Mouse (Mus musculus) layer of hippocampus, adult 2 months (tissue): Measurements from ENCODE around the gene Cass4. TPM values are rescaled to one million over a fixed set of nuclear protein-coding genes. Genes with fewer than 3 reads are reported as not detected.
A peak's percentile ranks its signal among the peaks of the same experiment; 100 is the strongest.

ENCODE experiments used
- DNase-seq, 2 experiments: peaks; one replicate each; pipeline ENCODE4 v3.0.0; 2022; ENCODE audit warnings: low spot score in 2 of 2
- H3K27ac ChIP-seq: fragments of 200-600 bp; 2 replicates; pipeline ENCODE4 v1.8.1; 2022
- H3K4me3 ChIP-seq: fragments of 200-600 bp; 2 replicates; pipeline ENCODE4 v1.8.1; 2022; ENCODE audit warnings: mild to moderate bottlenecking
- CTCF ChIP-seq: fragments of 200-600 bp; conservative IDR thresholded peaks from 2 replicates; pipeline ENCODE4 v1.8.1; 2022; ENCODE audit warnings: antibody characterized with exemption, mild to moderate bottlenecking, moderate library complexity
- total RNA-seq, 2 experiments: library from RNA; stranded (reverse); gene quantifications; 2 replicates each; pipeline ENCODE4 v1.2.3; 2021

The Cass4 gene
- total RNA-seq, 2 experiments from 2014 or later: 0.47 to 0.61 TPM

DNA sequence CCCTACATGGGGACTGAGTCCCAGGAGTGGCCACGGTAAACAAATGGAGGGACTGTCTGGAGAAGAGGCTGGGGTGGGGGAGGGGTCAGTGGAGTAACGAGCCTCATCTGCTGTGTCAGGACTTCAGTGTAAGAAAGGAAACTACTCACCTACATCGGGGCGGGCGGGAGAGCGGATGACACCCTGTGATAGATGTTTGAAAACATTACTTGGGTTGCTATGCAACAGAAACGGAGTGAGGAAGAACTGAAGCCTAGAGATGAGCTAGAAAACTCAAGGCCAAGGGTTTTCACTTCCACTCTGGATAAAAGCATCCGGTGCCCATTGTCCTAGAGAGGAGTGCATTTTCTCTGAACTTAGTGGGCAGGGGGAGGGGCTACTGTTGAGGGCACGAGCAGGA lies 6.3 kb downstream of the Cass4 start:
- no peak for DNase-seq
- H3K27ac ChIP-seq: no peak overlapping the region
- no peak for TF ChIP-seq CTCF
- H3K4me3 ChIP-seq: no peak overlapping the region

DNA sequence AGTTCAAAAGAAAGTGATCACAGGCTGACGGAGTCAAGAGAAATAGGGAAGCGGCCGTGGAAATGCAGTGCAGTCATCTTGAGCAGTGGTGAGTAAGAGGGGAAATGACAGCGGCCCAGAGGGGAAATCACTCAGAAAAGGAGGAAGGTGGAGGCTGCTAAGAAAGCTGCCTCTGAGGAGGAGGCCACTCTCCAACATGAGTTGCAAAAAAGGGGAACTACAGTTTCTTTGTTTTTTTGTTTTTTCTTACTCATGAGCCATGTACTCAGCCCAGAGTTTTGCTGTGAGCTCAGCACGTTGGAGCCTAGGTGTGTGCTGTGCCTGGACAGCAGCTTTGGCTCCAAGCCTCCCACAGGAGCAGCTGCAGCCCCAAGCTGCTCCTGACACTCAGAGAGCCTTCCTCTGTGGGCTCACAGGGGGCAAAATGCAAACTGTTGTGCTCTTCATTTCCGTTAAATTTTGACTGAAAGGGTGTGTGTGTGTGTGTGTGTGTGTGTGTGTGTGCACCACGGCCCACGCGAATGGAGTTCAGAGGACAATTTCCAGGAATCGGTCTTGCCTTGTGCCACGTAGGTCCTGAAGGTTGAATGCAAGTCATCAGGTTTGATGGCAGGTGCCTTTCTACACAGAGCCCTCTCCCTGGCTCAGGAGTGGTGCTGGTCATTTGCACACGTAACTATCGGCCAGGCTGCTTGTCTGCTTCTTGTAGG lies 7.7 kb downstream of the Cass4 start:
- H3K27ac ChIP-seq: no peak overlapping the region
- H3K4me3 ChIP-seq: no peak overlapping the region
- DNase-seq: no peak
- TF ChIP-seq CTCF: no peak

DNA sequence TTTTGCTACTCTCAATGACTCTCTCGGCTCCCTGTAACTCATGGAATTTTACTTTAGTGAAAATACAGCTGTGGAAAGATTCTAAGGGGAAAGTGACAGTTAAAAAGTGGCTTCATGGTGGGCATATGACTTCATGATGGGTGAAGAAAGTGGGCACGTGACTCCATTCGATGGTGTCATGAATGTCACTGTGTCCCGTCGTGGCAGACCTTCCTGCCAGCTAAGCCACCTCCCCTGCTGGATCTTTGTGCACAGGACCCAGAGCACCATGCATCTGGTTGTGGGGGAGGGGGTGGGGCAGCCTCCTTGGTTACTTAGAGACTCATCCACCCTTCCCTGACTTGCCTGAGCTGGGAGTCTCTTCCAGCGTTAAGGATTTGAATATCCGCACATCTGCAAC lies 10.6 kb downstream of the Cass4 start:
- no peak overlapping the region for H3K27ac ChIP-seq
- no peak for DNase-seq
- no peak for TF ChIP-seq CTCF
- no peak overlapping the region for H3K4me3 ChIP-seq

DNA sequence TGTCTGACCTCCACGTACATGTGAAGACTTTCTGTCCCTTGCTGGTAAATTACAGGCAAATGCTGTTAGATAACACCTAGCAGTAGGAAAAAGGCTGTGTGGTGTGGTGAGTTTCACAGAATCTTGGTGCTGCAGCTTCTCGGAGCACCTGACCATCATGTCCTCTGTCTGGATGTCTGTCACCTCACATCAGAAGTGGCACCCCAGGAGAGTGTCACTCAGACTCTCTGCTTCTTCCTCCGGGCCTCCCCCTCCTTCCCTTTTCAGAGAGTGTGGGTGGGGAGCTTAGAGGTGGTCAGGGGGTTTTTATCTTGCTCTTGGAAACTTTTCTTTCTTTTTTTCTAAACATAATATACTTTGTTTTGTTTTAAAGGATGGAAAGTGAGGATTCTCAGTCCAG lies 11.4 kb downstream of the Cass4 start:
- TF ChIP-seq CTCF: no peak
- Histone ChIP-seq H3K4me3 (no peak overlapping the region), H3K27ac (no peak overlapping the region)
- DNase-seq: no peak

DNA sequence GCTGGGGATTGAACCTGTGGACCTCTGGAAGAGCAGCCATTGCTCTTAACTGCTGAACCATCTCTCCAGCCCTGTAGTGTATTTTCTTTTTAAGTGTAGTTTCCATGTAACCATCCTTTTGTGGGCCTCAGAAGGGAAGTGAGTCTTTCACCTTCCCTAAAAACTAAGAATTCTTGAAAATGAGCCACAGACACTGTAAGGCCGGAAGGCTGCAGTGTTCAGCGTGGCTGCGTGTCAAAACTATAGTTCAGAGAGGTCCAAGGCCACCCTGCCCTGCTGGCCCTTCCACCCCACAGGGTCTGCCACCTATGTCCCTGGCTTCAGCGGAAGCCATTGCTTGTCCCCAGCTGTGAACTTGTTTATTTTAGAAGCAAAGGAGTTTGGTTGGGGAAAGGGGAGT lies 12.6 kb downstream of the Cass4 start:
- DNase-seq: no peak
- Histone ChIP-seq H3K27ac (no peak overlapping the region), H3K4me3 (no peak overlapping the region)
- no peak for TF ChIP-seq CTCF

DNA sequence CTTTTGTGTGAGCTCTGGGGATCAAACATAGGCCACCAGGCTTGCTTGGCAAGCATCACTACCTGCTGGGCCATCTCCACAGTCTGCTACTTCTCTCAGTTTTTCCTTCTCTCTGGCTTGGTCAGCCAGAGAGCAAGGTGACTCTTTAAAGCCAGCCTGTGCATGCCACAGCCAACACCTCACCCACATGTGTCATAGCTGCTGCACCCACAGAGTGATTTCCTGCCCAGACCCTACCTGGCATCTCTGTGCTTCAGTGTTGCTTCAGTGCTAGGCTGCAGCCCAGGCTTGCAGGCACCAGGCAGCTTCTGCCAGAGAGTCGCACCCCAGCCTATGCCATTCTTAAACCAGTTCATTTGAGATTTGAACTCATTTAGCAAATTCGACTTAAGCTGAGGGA lies 13.9 kb downstream of the Cass4 start:
- no peak overlapping the region for H3K27ac ChIP-seq
- DNase-seq: no peak
- no peak for TF ChIP-seq CTCF
- H3K4me3 ChIP-seq: no peak overlapping the region

DNA sequence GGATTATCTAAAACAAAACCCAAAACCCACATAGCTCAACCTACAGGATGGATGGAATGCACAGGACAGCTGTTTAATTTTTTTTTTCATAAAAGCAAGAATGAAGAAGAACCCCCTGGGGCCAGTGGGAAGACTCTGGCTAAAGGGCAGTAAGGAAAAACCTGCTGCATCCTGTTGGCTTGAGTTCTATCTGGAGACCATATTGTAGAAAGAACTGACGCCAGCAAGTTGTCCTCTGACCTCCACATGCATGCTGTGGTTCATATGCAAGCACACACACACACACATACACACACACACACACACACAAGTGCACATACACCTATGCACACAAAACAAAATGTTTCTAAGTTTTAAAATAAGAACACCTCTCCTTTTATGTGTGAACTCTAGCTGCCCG lies 17.1 kb downstream of the Cass4 start:
- no peak for TF ChIP-seq CTCF
- Histone ChIP-seq H3K4me3 (no peak overlapping the region), H3K27ac (no peak overlapping the region)
- DNase-seq: no peak

DNA sequence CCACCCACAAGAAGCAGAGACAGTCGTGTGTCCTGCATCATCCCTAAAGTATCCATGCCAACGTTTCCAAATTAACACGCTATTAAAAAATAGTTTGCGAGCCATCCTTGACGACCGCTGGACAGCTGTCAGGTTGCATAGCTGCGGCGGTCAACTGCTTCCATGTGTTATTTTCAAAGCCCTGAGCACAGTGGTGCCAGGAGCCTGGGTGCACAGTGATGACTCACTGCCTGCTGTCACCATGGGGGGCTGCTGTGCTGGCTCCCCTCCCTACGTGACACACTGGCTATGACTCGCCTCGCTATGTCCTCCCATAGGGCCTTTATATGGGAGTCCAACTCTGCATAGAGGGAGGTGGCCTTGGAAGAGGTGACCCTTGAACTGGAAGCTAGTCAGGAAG lies 17.5 kb downstream of the Cass4 start:
- no peak overlapping the region for H3K27ac ChIP-seq
- TF ChIP-seq CTCF: no peak
- H3K4me3 ChIP-seq: no peak overlapping the region
- DNase-seq: peak in 1 of 2 experiments; percentile 14

DNA sequence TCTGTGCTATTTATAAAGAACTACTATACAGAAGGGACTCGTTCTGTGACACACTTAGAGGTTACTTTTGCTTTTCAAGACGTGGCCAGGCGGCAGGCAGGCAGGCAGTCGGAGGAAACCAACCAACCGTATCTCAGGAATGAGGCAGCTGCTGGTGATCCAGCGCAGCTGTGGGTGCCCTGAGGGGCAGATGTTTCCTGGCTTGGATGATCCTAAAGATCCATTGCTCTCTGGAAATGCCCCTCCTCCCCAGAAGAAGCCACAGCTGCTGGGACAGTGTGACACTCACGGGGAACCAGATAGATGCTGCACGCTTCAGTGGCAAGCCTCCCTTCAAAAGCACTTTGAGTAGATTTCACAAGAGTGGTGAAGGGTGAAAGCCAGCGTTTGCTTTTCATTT lies 18.9 kb downstream of the Cass4 start:
- no peak for DNase-seq
- no peak overlapping the region for H3K4me3 ChIP-seq
- TF ChIP-seq CTCF: no peak
- H3K27ac ChIP-seq: no peak overlapping the region

DNA sequence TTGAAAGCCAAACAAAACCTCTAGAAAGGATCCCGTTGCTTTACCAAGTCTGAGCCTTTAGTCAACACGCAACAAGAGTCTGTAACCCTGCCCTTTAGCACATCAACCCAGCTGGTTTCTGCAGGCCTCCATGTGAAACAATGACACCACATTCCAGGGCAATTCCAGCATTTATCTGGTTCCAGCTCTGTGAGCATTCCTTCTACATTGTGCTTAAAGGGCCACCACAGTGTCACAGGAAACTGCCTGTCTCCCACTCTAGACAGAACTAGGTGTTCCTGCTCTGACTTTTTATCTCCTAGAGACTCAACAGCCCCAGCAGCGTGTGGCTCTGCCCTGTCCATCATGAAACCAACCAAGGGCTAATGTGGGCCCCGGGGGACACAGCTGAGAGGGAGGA lies 19.7 kb downstream of the Cass4 start:
- DNase-seq: no peak
- Histone ChIP-seq H3K27ac (no peak overlapping the region), H3K4me3 (no peak overlapping the region)
- no peak for TF ChIP-seq CTCF

DNA sequence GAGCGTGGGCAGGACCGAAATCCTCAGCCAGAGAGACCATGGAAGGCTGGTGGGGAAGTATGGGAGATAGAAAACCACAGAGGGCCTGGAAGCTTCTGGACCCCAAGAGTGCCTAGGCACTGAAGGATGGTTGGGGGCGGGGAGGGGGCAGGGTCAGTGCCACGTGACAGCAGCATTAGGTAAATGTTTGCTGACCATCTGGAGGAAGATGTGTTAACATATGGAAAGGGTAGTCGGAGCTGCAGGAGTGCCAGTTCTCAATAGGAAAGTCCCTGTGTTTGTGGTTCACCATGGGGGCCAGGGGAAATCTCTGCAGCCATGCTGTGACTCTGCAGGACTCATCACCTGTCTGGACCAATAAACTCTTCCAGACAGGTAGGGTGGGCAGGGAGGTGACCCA lies 20.3 kb downstream of the Cass4 start:
- DNase-seq: no peak
- H3K27ac ChIP-seq: no peak overlapping the region
- H3K4me3 ChIP-seq: no peak overlapping the region
- TF ChIP-seq CTCF: no peak

DNA sequence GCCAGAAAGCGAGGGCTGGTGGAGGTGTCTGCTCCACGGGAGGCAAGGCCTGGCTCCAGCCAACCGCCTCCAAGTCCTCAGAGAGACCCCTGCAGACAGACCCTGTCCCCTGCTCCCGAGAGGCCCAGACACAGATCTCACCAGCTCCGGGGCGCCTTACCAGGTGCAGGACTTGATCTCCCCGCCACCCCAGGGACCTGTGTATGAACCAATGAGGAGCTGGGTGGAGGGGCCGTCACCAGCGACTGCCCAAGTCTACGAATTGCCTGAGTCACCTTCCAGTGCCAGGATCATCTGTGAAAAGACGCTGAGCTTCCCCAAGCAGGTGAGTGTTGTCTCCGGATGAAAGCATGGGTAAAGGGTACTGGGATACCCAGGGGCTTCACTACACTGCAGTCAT lies 22.6 kb downstream of the Cass4 start:
- no peak for TF ChIP-seq CTCF
- no peak overlapping the region for H3K4me3 ChIP-seq
- DNase-seq: no peak
- H3K27ac ChIP-seq: no peak overlapping the region

DNA sequence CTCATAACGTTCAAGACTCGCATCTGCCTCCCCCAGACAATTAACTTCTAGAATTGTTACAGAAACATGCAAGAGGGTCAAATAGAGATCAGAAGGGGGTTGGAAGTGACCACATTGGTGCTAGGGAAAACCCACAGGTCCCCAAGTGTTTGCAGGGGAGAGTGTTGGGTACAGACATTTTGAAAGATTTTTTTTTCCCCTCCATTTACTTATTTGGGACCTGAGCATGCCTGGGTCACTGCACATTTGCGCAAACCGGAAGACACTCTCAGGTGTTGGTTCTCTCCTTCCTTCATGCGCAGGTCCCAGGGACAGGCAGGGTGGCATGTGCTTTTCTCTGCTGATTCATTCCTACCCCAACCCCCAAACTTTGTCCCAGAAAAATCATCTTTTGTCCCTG lies 23.3 kb downstream of the Cass4 start:
- Histone ChIP-seq H3K27ac (no peak overlapping the region), H3K4me3 (no peak overlapping the region)
- no peak for TF ChIP-seq CTCF
- DNase-seq: no peak

DNA sequence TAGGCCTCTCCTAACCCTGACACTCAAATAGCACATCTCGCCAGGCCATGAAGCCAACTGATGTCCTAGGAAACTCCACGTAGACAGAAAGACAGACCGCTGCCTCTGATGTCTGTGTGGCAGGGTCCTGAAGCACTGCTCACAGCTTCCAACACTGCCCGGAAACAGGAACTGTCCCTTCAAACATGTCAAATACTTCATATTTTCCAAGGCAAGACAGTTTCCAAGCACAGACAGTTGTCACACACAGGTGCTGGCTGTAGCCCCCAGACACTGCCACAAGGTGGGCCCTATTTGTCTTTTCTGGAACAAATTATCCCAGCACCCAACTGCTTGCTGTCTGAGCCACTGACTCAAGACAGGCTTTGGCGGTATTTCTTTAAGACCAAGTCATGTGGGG lies 24.6 kb downstream of the Cass4 start:
- TF ChIP-seq CTCF: no peak
- no peak overlapping the region for H3K27ac ChIP-seq
- H3K4me3 ChIP-seq: no peak overlapping the region
- DNase-seq: no peak

DNA sequence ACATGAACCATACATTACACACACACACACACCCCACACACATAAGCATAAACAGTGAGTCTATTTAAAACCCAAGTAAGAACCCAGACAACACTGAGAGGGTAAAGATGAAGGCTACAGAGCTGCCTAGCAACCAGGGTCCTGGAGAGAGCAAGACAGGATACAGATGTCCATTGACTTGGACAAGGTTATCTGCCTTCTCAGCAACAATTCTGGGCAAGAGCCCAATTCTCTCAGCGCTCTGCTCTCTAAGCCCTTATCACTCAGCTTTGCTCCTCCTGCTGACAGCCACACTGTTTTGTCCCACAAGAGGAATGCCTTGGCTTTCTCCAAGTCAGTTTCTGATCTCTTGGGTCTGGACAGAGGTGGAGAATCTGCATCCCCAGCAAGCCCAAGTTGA lies 37.0 kb downstream of the Cass4 start:
- DNase-seq: no peak
- Histone ChIP-seq H3K27ac (no peak overlapping the region), H3K4me3 (no peak overlapping the region)
- no peak for TF ChIP-seq CTCF
